Mouse (Mus musculus) midbrain, embryonic 14.5 days (tissue): ENCODE data around the gene 2810408A11Rik. TPM values are rescaled to one million over a fixed set of nuclear protein-coding genes. Genes with fewer than 3 reads are reported as not detected.
"Not testable (repeated sequence)": the region's sequence is repeated elsewhere in the genome, so short reads cannot be mapped to it uniquely, and the experiment has no call there.

Source experiments
- ATAC-seq: fragments of 200-750 bp; cut with Nextera tagmentation; 2 replicates; pipeline ENCODE4 v1.8.0; 2017; ENCODE audit warnings: moderate number of reproducible peaks, moderate library complexity; ENCODE audit not compliant: low FRiP score, low TSS enrichment
- DNase-seq: peaks from one replicate; pipeline ENCODE4 v3.0.0-alpha.2; 2015
- H3K27ac ChIP-seq: fragments of 300-500 bp; sonication (generic); replicated peaks from 2 replicates; pipeline ENCODE4 v1.5.1; 2014; ENCODE audit warnings: mild to moderate bottlenecking, low read depth, low read length, moderate library complexity
- H3K27me3 ChIP-seq: fragments of 300-500 bp; sonication (generic); 2 replicates; pipeline ENCODE4 v1.6.1; 2014; ENCODE audit warnings: low read length, control low read depth, mixed read lengths; ENCODE audit not compliant: control insufficient read depth, insufficient read depth
- H3K36me3 ChIP-seq: fragments of 300-500 bp; sonication (generic); 2 replicates; pipeline ENCODE4 v1.6.1; 2014; ENCODE audit warnings: low read length, control low read depth; ENCODE audit not compliant: control insufficient read depth, insufficient read depth
- H3K4me1 ChIP-seq: fragments of 300-500 bp; sonication (generic); 2 replicates; pipeline ENCODE4 v1.6.1; 2014; ENCODE audit warnings: mild to moderate bottlenecking, antibody characterized with exemption, low read length, control low read depth; ENCODE audit not compliant: control insufficient read depth, insufficient read depth
- H3K4me2 ChIP-seq: fragments of 300-500 bp; sonication (generic); 2 replicates; pipeline ENCODE4 v1.6.1; 2014; ENCODE audit warnings: mild to moderate bottlenecking, low read length, moderate library complexity
- H3K4me3 ChIP-seq: fragments of 300-500 bp; sonication (generic); replicated peaks from 2 replicates; pipeline ENCODE4 v1.5.1; 2014; ENCODE audit warnings: low read depth, low read length
- H3K9ac ChIP-seq: fragments of 300-500 bp; sonication (generic); replicated peaks from 2 replicates; pipeline ENCODE4 v1.6.1; 2014; ENCODE audit warnings: mild to moderate bottlenecking, low read length, moderate library complexity
- H3K9me3 ChIP-seq: fragments of 300-500 bp; sonication (generic); 2 replicates; pipeline ENCODE4 v1.6.1; 2016; ENCODE audit warnings: low read length, control low read depth, mixed read lengths; ENCODE audit not compliant: control insufficient read depth
- WGBS: fragments of 180-500 bp; shearing (Covaris S2); extraction: QIAGEN DNeasy Blood & Tissue Kit; methylation state at CpG from one replicate; pipeline ENCODE4 v1.1.7; 2014; 5-methylcytosine and 5-hydroxymethylcytosine counted together
- polyA plus RNA-seq: library from polyadenylated mRNA; unstranded; fragments of >200 nt; fragmentation: Nextera tagmentation; extraction: Ambion mirVana; gene quantifications from 2 replicates; pipeline ENCODE4 v1.2.1, GENCODE M21; 2014

The 2810408A11Rik gene
- polyA plus RNA-seq, 1 experiment from 2014 or later: 13.0 TPM

DNA sequence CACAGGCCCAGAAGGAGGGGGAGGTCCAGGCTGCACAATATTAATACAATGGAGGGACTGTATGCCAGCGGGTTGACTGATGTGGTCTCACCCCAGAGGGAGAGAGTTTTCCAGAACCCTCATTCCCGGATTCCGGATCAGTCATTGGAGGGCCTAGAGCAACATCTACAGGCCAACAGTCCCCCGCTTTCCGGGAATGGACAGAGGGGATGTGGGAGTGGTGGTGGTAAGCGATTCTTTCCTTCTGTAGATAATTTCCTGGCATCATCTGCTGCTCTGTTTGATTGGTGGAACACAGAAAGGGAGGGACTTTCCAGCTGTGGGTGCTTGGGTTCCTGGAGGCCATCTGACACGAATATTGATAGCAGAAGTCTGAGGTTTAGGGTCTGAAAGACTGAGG is 24.6 kb downstream of the 2810408A11Rik start:
- H3K27me3 ChIP-seq: peaks cover 6% of the 10 kb centered on the region; the same call in 1 of the 2 replicates
- 81% methylated on average over 7 of the region's 7 CpGs for WGBS
- H3K4me3 ChIP-seq: no peak overlapping the region
- no peaks in the 10 kb centered on the region for H3K36me3 ChIP-seq
- H3K9me3 ChIP-seq: no peaks in the 10 kb centered on the region
- DNase-seq (no peak), ATAC-seq (no peak)
- peaks cover 8% of the 10 kb centered on the region for H3K4me1 ChIP-seq
- no peak overlapping the region for H3K4me2 ChIP-seq
- H3K9ac ChIP-seq: no peak overlapping the region
- no peak overlapping the region for H3K27ac ChIP-seq

DNA sequence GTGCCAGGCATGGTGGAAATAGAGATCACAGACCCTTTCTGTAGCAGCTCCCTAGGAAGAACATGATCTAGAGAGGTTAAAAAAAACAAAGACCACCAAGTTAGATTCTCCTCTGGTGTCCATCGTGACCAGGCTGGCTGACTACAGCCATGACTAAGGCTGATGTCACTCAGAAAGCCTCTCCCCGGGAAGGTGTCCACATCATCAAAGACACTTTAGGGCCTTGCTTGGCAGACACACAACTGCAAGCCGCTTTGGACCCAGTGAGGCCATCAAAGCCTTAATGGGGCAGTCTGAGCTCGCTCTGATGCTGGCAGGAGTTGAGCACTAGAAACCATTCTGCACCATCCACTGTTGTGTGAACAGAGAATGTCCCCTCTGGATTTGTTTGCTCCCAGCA is 28.3 kb downstream of the 2810408A11Rik start:
- Histone ChIP-seq H3K4me1 (no peaks in the 10 kb centered on the region), H3K36me3 (no peaks in the 10 kb centered on the region), H3K9me3 (no peaks in the 10 kb centered on the region), H3K4me2 (no peak overlapping the region), H3K9ac (no peak overlapping the region), H3K27ac (no peak overlapping the region), H3K27me3 (no peaks in the 10 kb centered on the region), H3K4me3 (no peak overlapping the region)
- no peak for ATAC-seq
- no peak for DNase-seq
- 82% methylated on average over 4 of the region's 4 CpGs for WGBS

DNA sequence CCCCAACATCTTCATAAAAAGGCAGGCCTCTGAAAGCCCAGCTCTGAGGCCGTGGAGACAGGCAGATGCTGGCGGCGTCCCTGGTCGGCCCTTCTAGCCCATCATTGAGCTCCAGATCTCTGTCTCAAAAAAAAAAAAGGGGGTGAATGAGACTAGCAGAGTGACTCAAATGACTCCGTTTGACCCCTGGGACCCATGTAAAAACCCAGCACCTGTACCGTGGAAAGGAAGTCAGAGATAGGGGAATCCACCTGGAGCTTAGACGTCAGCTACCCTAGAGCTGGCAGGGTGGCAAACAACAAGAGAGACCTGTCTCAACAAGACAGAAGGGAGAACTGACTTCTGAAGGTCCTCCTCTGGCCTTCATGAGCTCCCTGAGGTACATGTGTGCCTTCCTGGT is 29.0 kb downstream of the 2810408A11Rik start:
- DNase-seq (no peak), ATAC-seq (no peak)
- no peaks in the 10 kb centered on the region for H3K27me3 ChIP-seq
- H3K36me3 ChIP-seq: no peaks in the 10 kb centered on the region
- H3K27ac ChIP-seq: no peak overlapping the region
- H3K4me1 ChIP-seq: no peaks in the 10 kb centered on the region
- no peak overlapping the region for H3K4me2 ChIP-seq
- no peaks in the 10 kb centered on the region for H3K9me3 ChIP-seq
- 85% methylated on average over 7 of the region's 7 CpGs for WGBS
- H3K4me3 ChIP-seq: no peak overlapping the region
- no peak overlapping the region for H3K9ac ChIP-seq

DNA sequence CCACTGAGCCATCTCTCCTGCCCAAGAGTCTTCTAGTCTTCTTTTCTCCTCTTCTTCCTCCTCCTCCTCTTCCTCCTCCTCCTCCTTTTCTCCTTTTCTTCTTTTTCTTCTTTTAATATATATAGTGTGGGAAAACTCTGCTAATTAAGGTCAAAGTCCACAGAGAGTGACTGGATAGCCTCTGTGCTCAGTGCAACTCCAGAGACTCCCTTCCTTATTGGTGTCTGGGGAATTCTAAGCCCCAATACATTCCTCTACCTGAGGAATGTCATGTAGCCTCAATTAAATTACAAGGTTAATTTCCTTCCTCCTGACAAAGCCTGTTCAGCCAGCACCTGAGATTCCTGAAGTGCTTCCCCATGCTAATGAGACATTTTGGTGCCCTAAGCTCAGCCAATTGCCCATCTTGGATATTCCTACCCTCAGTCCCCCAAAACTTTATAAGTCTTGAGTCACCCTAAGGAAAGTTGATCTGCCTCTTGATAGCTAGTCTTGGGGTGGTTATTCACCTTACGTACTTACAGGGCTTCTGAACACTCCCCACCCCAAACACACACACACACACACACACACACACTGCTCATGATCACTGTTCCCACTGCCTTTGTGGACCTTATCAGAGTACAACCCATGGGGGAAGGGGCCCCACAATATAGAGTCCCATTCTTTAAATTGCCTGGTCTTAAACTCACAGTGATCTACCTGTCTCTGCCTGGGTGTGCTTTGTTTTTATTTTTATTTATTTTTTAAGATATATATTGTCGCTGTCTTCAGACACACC is 30.3 kb downstream of the 2810408A11Rik start:
- Histone ChIP-seq H3K27me3 (no peaks in the 10 kb centered on the region), H3K4me3 (no peak overlapping the region), H3K4me1 (no peaks in the 10 kb centered on the region), H3K27ac (no peak overlapping the region), H3K9ac (no peak overlapping the region), H3K4me2 (no peak overlapping the region), H3K36me3 (no peaks in the 10 kb centered on the region), H3K9me3 (no peaks in the 10 kb centered on the region)
- ATAC-seq (no peak), DNase-seq (no peak)
- 96% methylated on average over 2 of the region's 2 CpGs for WGBS

DNA sequence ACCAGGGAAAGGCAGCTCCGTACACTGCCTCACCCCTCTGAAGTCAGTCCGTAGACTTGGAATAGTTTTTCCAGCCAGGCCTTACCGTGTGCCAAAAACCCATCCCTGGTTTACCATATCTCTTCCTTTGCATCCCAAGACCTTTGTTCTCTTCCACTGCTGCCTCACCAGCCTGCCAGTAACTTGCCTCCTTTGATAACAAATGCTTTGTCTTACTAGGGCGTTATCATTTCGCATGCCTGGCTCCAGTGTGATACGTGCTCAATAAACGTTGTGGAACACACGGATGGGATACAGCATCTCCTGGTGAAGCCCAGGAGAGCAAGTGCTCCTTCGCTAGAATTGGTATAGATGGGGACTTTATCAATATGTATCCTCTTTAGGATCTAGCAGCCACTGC is 33.5 kb downstream of the 2810408A11Rik start:
- Histone ChIP-seq H3K27me3 (no peaks in the 10 kb centered on the region), H3K4me3 (no peak overlapping the region), H3K36me3 (no peaks in the 10 kb centered on the region), H3K9ac (no peak overlapping the region), H3K9me3 (no peaks in the 10 kb centered on the region), H3K4me2 (no peak overlapping the region), H3K4me1 (no peaks in the 10 kb centered on the region), H3K27ac (no peak overlapping the region)
- ATAC-seq (no peak), DNase-seq (no peak)
- WGBS: 71% methylated on average over 9 of the region's 9 CpGs

DNA sequence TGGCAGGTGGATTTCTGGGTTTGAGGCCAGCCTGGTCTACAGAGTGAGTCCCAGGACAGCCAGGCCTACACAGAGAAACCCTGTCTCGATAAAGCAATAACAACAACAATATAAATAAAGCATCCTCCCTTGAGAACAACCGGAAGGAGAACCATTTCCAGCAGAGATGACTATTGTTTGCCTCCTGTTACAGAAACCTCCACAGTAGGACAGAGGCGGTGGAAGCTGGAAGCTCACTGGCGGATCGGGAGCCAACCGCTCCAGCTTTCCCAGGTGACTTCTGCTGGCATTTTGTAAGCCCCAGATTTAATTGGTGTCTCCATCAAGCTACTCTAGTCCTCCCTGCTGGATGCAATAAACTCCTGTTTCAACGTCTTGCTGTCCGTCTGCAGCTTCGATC is 35.2 kb downstream of the 2810408A11Rik start:
- H3K36me3 ChIP-seq: no peaks in the 10 kb centered on the region
- no peak overlapping the region for H3K27ac ChIP-seq
- H3K27me3 ChIP-seq: no peaks in the 10 kb centered on the region
- no peak overlapping the region for H3K9ac ChIP-seq
- DNase-seq (no peak), ATAC-seq (no peak)
- no peak overlapping the region for H3K4me2 ChIP-seq
- H3K4me1 ChIP-seq: no peaks in the 10 kb centered on the region
- WGBS: 79% methylated on average over 9 of the region's 9 CpGs
- no peak overlapping the region for H3K4me3 ChIP-seq
- H3K9me3 ChIP-seq: no peaks in the 10 kb centered on the region

DNA sequence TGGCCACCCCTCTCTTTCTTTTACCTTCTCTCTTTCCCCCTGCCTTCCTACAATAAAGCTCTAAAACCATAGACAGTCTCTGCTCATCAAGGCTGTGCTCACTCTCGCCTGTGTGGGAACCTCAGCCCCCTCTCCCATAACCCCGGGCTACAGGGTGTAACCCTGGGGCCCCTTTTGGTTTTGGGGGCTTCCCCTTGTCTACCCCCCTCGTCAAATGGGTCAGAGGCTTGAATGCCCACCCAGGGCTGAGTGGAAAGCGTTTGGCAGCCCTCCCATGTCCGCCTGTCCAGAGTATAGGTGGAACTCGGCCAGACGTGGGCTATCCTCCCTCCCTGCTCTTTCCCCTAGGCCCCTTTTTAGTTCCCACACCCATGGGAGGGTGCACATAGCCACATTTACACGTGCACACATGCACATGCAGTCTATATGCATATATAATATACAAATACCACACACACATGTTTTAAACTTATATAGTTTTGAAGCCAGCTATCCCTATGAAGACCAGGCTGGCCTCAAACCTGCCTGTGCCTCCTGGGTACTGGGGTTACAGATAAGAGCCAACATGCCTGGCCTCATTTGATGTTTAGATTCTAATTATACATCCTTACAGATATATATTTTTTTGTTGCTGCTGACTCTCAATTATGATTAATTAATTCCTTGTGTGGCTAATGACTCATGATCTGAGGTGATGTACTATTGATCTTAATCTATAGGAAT is 36.5 kb downstream of the 2810408A11Rik start:
- Histone ChIP-seq H3K9me3 (no peaks in the 10 kb centered on the region), H3K4me1 (no peaks in the 10 kb centered on the region), H3K4me3 (no peak overlapping the region), H3K27ac (no peak overlapping the region), H3K36me3 (no peaks in the 10 kb centered on the region), H3K9ac (no peak overlapping the region), H3K27me3 (no peaks in the 10 kb centered on the region), H3K4me2 (no peak overlapping the region)
- WGBS: 57% methylated on average over 8 of the region's 8 CpGs
- ATAC-seq (no peak), DNase-seq (no peak)

DNA sequence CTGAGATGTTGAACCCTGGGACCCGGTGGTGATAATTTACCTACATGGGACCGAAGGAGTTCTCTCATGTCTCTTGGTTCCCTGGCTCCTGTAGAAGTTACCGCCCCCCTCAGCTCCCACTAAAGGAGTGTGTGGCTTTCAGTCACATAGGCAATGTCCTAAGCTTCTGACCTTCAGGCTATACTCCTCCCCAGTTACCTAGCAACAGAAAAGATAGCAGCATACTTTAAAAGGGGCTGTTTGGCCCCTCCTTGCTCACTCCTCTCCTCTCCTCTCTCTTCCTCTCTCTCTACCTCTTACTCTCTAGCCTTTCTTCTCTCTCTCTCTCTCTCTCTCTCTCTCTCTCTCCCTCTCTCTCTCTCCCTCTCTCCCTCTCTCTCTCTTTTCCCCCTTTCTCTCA is 37.1 kb downstream of the 2810408A11Rik start:
- DNase-seq, ATAC-seq, H3K36me3 ChIP-seq, H3K4me3 ChIP-seq, H3K27me3 ChIP-seq, H3K4me1 ChIP-seq, H3K9ac ChIP-seq, H3K27ac ChIP-seq, H3K9me3 ChIP-seq, H3K4me2 ChIP-seq: not testable (repeated sequence)
- 85% methylated on average over 3 of the region's 3 CpGs for WGBS
